Mouse (Mus musculus) lung, postnatal 36 days (tissue): ENCODE data around the gene Tubg1.
"Not testable (repeated sequence)": the region's sequence is repeated elsewhere in the genome, so short reads cannot be mapped to it uniquely, and the experiment has no call there.

Experiments
- DNase-seq: peaks from one replicate; pipeline ENCODE4 v3.0.0; 2022; ENCODE audit warnings: mixed read lengths

Tubg1 gene

GRCm38 (mm10) chr11:101109351-101109750, 10.4 kb upstream of the Tubg1 start:
- DNase-seq, result no peak

GRCm38 (mm10) chr11:101110708-101111107, 9.0 kb upstream of the Tubg1 start:
- no peak for DNase-seq

- DNase-seq, result no peak
Observed at GRCm38 (mm10) chr11:101111178-101111577, 8.6 kb upstream of the Tubg1 start.

GRCm38 (mm10) chr11:101112186-101112585, 7.6 kb upstream of the Tubg1 start:
- DNase-seq, result no peak

GRCm38 (mm10) chr11:101115564-101115963, 4.2 kb upstream of the Tubg1 start:
- DNase-seq, result peak; percentile 34

- DNase-seq, result no peak
Observed at GRCm38 (mm10) chr11:101118105-101118504, 1.6 kb upstream of the Tubg1 start.

GRCm38 (mm10) chr11:101119131-101119760, 492 bp upstream of the Tubg1 start:
- peak; percentile 8 for DNase-seq

GRCm38 (mm10) chr11:101120545-101121188, 929 bp downstream of the Tubg1 start:
- no peak for DNase-seq

- not testable (repeated sequence) for DNase-seq
Observed at GRCm38 (mm10) chr11:101124494-101124893, 4.8 kb downstream of the Tubg1 start.

GRCm38 (mm10) chr11:101125008-101125407, 5.3 kb downstream of the Tubg1 start:
- not testable (repeated sequence) for DNase-seq

- DNase-seq, result peak; percentile 19
Observed at GRCm38 (mm10) chr11:101127075-101127474, 7.3 kb downstream of the Tubg1 start.

- no peak for DNase-seq
Observed at GRCm38 (mm10) chr11:101128996-101129577, 9.3 kb downstream of the Tubg1 start.

- DNase-seq, result peak; percentile 29
Observed at GRCm38 (mm10) chr11:101130056-101130756, 10.5 kb downstream of the Tubg1 start.

- no peak for DNase-seq
Observed at GRCm38 (mm10) chr11:101131187-101131586, 11.4 kb downstream of the Tubg1 start.

- peak; percentile 25 for DNase-seq
Observed at GRCm38 (mm10) chr11:101131701-101132100, 12.0 kb downstream of the Tubg1 start.

GRCm38 (mm10) chr11:101133037-101133436, 13.3 kb downstream of the Tubg1 start:
- DNase-seq, result peak; percentile 30

- DNase-seq, result no peak
Observed at GRCm38 (mm10) chr11:101134217-101134865, 14.6 kb downstream of the Tubg1 start.

GRCm38 (mm10) chr11:101137000-101137399, 17.3 kb downstream of the Tubg1 start:
- no peak for DNase-seq

- DNase-seq, result no peak
Observed at GRCm38 (mm10) chr11:101138536-101139181, 18.9 kb downstream of the Tubg1 start.

- peak; percentile 59 for DNase-seq
Observed at GRCm38 (mm10) chr11:101140164-101140819, 20.6 kb downstream of the Tubg1 start.

GRCm38 (mm10) chr11:101141088-101141487, 21.4 kb downstream of the Tubg1 start:
- no peak for DNase-seq
